Mouse (Mus musculus) forebrain, embryonic 12.5 days (tissue): ENCODE measurements around the gene Fchsd2. TPM values are rescaled to one million over a fixed set of nuclear protein-coding genes. Genes with fewer than 3 reads are reported as not detected.

ENCODE experiments used
- ATAC-seq: fragments of 200-750 bp; cut with Nextera tagmentation; 2 replicates; pipeline ENCODE4 v1.8.0; 2017; ENCODE audit warnings: moderate TSS enrichment; ENCODE audit not compliant: low FRiP score
- H3K27ac ChIP-seq: fragments of 300-500 bp; sonication (generic); 2 replicates; pipeline ENCODE4 v1.5.1; 2016; ENCODE audit warnings: mild to moderate bottlenecking
- H3K27me3 ChIP-seq: fragments of 300-500 bp; sonication (generic); 2 replicates; pipeline ENCODE4 v1.6.1; 2016; ENCODE audit warnings: mild to moderate bottlenecking
- H3K36me3 ChIP-seq: fragments of 300-500 bp; sonication (generic); replicated peaks from 2 replicates; pipeline ENCODE4 v1.6.1; 2016; ENCODE audit warnings: mild to moderate bottlenecking
- H3K4me1 ChIP-seq: fragments of 300-500 bp; sonication (generic); 2 replicates; pipeline ENCODE4 v1.6.1; 2016
- H3K4me2 ChIP-seq: fragments of 300-500 bp; sonication (generic); 2 replicates; pipeline ENCODE4 v1.6.1; 2016; ENCODE audit warnings: mild to moderate bottlenecking, moderate library complexity
- H3K4me3 ChIP-seq: fragments of 300-500 bp; sonication (generic); replicated peaks from 2 replicates; pipeline ENCODE4 v1.5.1; 2016; ENCODE audit warnings: mild to moderate bottlenecking
- H3K9ac ChIP-seq: fragments of 300-500 bp; sonication (generic); 2 replicates; pipeline ENCODE4 v1.6.1; 2016; ENCODE audit warnings: mild to moderate bottlenecking
- H3K9me3 ChIP-seq: fragments of 300-500 bp; sonication (generic); 2 replicates; pipeline ENCODE4 v1.6.1; 2016
- WGBS: fragments of 180-500 bp; shearing (Covaris S2); methylation state at CpG from one replicate; pipeline ENCODE4 v1.1.7; 2016; 5-methylcytosine and 5-hydroxymethylcytosine counted together
- polyA plus RNA-seq: library from polyadenylated mRNA; unstranded; fragments of >200 nt; fragmentation: Nextera tagmentation; extraction: Ambion mirVana; gene quantifications from 2 replicates; pipeline ENCODE4 v1.2.1, GENCODE M21; 2016

The Fchsd2 gene
- polyA plus RNA-seq = 34.0 and 37.5 TPM in 2 replicates

- H3K27ac ChIP-seq = no peak within 1 kb of the TSS
Observed at GRCm38 (mm10) chr7:101092618-101093017, at the start of gene Fchsd2. Fchsd2 (plus strand) TSS chr7:101092863.

GRCm38 (mm10) chr7:101043846-101044541, 48.7 kb upstream of the Fchsd2 start:
- no peak overlapping the region for H3K4me3 ChIP-seq
- H3K9me3 ChIP-seq = no peaks in the 10 kb centered on the region
- no peaks in the 10 kb centered on the region for H3K36me3 ChIP-seq
- WGBS = 59% methylated on average over 8 of the region's 8 CpGs
- no peaks in the 10 kb centered on the region for H3K27me3 ChIP-seq
- ATAC-seq = no peak
- no peak overlapping the region for H3K4me2 ChIP-seq
- no peaks in the 10 kb centered on the region for H3K4me1 ChIP-seq
- H3K9ac ChIP-seq = no peak overlapping the region
- no peak overlapping the region for H3K27ac ChIP-seq

More at GRCm38 (mm10) chr7:101092618-101093017, at the start of gene Fchsd2:
- H3K4me3 ChIP-seq = no peak within 1 kb of the TSS
- no peaks in the 10 kb centered on the region for H3K36me3 ChIP-seq
- H3K9ac ChIP-seq = no peak within 1 kb of the TSS
- no peaks in the 10 kb centered on the region for H3K9me3 ChIP-seq
- H3K27me3 ChIP-seq = no peaks in the 10 kb centered on the region
- 75% methylated on average over 7 of the region's 7 CpGs for WGBS
- no peak within 1 kb of the TSS for H3K4me2 ChIP-seq
- ATAC-seq = no peak
- H3K4me1 ChIP-seq = no peaks in the 10 kb centered on the region

- Histone ChIP-seq H3K4me3 (no peak overlapping the region), H3K4me2 (no peak overlapping the region), H3K9ac (no peak overlapping the region), H3K9me3 (no peaks in the 10 kb centered on the region), H3K36me3 (no peaks in the 10 kb centered on the region), H3K27ac (no peak overlapping the region), H3K27me3 (no peaks in the 10 kb centered on the region), H3K4me1 (no peaks in the 10 kb centered on the region)
- no peak for ATAC-seq
- 79% methylated on average over 5 of the region's 5 CpGs for WGBS
Observed at GRCm38 (mm10) chr7:101048247-101048646, 44.4 kb upstream of the Fchsd2 start.

- H3K9me3 ChIP-seq = no peaks in the 10 kb centered on the region
- WGBS = 87% methylated on average over 7 of the region's 7 CpGs
- no peak for ATAC-seq
- H3K4me1 ChIP-seq = no peaks in the 10 kb centered on the region
- no peak overlapping the region for H3K4me3 ChIP-seq
- H3K36me3 ChIP-seq = no peaks in the 10 kb centered on the region
- H3K27ac ChIP-seq = no peak overlapping the region
- no peak overlapping the region for H3K4me2 ChIP-seq
- no peaks in the 10 kb centered on the region for H3K27me3 ChIP-seq
- no peak overlapping the region for H3K9ac ChIP-seq
Observed at GRCm38 (mm10) chr7:101049326-101050087, 43.2 kb upstream of the Fchsd2 start.

GRCm38 (mm10) chr7:101050724-101051550, 41.7 kb upstream of the Fchsd2 start:
- no peak overlapping the region for H3K4me2 ChIP-seq
- H3K4me1 ChIP-seq = no peaks in the 10 kb centered on the region
- WGBS = 80% methylated on average over 13 of the region's 13 CpGs
- no peak overlapping the region for H3K4me3 ChIP-seq
- no peak overlapping the region for H3K9ac ChIP-seq
- ATAC-seq = no peak
- no peaks in the 10 kb centered on the region for H3K36me3 ChIP-seq
- no peaks in the 10 kb centered on the region for H3K27me3 ChIP-seq
- no peaks in the 10 kb centered on the region for H3K9me3 ChIP-seq
- H3K27ac ChIP-seq = no peak overlapping the region

- Histone ChIP-seq H3K4me1 (no peaks in the 10 kb centered on the region), H3K27me3 (no peaks in the 10 kb centered on the region), H3K27ac (no peak overlapping the region), H3K9ac (no peak overlapping the region), H3K36me3 (no peaks in the 10 kb centered on the region), H3K4me3 (no peak overlapping the region), H3K9me3 (no peaks in the 10 kb centered on the region), H3K4me2 (no peak overlapping the region)
- peak; percentile 65 for ATAC-seq
- 17% methylated on average over 11 of the region's 11 CpGs for WGBS
Observed at GRCm38 (mm10) chr7:101051551-101052221, 41.0 kb upstream of the Fchsd2 start.

- Histone ChIP-seq H3K9ac (no peak overlapping the region), H3K27me3 (no peaks in the 10 kb centered on the region), H3K36me3 (no peaks in the 10 kb centered on the region), H3K27ac (no peak overlapping the region), H3K9me3 (no peaks in the 10 kb centered on the region), H3K4me3 (no peak overlapping the region), H3K4me1 (peaks cover 5% of the 10 kb centered on the region; the same call in 1 of the 2 replicates), H3K4me2 (no peak overlapping the region)
- WGBS = 66% methylated on average over 2 of the region's 2 CpGs
- ATAC-seq = no peak
Observed at GRCm38 (mm10) chr7:101053136-101053535, 39.5 kb upstream of the Fchsd2 start.

- no peak overlapping the region for H3K4me3 ChIP-seq
- 60% methylated on average over 4 of the region's 4 CpGs for WGBS
Observed at GRCm38 (mm10) chr7:101057309-101057708, 35.4 kb upstream of the Fchsd2 start.

GRCm38 (mm10) chr7:101059188-101059587, 33.5 kb upstream of the Fchsd2 start:
- WGBS = 84% methylated on average over 5 of the region's 5 CpGs
- Histone ChIP-seq H3K4me3 (no peak overlapping the region), H3K36me3 (no peaks in the 10 kb centered on the region), H3K9ac (no peak overlapping the region), H3K27me3 (0 out of 2 replicates have a peak, but pooled peaks cover 4% of the 10 kb centered on the region), H3K9me3 (no peaks in the 10 kb centered on the region), H3K4me1 (peaks cover 5% of the 10 kb centered on the region; the same call in 1 of the 2 replicates), H3K27ac (no peak overlapping the region), H3K4me2 (no peak overlapping the region)
- no peak for ATAC-seq

More at GRCm38 (mm10) chr7:101057309-101057708, 35.4 kb upstream of the Fchsd2 start:
- Histone ChIP-seq H3K9ac (no peak overlapping the region), H3K4me2 (no peak overlapping the region), H3K27ac (no peak overlapping the region), H3K36me3 (no peaks in the 10 kb centered on the region), H3K9me3 (no peaks in the 10 kb centered on the region), H3K27me3 (0 out of 2 replicates have a peak, but pooled peaks cover 3% of the 10 kb centered on the region), H3K4me1 (peaks cover 5% of the 10 kb centered on the region; the same call in 1 of the 2 replicates)
- ATAC-seq = no peak

GRCm38 (mm10) chr7:101060476-101060875, 32.2 kb upstream of the Fchsd2 start:
- Histone ChIP-seq H3K36me3 (no peaks in the 10 kb centered on the region), H3K9ac (no peak overlapping the region), H3K27me3 (0 out of 2 replicates have a peak, but pooled peaks cover 4% of the 10 kb centered on the region), H3K9me3 (no peaks in the 10 kb centered on the region), H3K4me2 (no peak overlapping the region), H3K4me3 (no peak overlapping the region), H3K4me1 (peaks cover 5% of the 10 kb centered on the region; the same call in 1 of the 2 replicates), H3K27ac (no peak overlapping the region)
- ATAC-seq = no peak
- WGBS = 62% methylated on average over 5 of the region's 5 CpGs

- no peak overlapping the region for H3K27ac ChIP-seq
- 0 out of 2 replicates have a peak, but pooled peaks cover 4% of the 10 kb centered on the region for H3K27me3 ChIP-seq
- H3K4me1 ChIP-seq = peaks cover 5% of the 10 kb centered on the region; the same call in 1 of the 2 replicates
- WGBS = 4% methylated on average over 17 of the region's 17 CpGs
- H3K36me3 ChIP-seq = no peaks in the 10 kb centered on the region
- no peak overlapping the region for H3K9ac ChIP-seq
- peak; percentile 51; the same call in 1 of the 2 replicates for ATAC-seq
- no peaks in the 10 kb centered on the region for H3K9me3 ChIP-seq
- no peak overlapping the region for H3K4me3 ChIP-seq
- peak overlapping the region; percentile 38; the same call in 1 of the 2 replicates for H3K4me2 ChIP-seq
Observed at GRCm38 (mm10) chr7:101061381-101061780, 31.3 kb upstream of the Fchsd2 start.
